Mouse (Mus musculus): ENCODE data around the gene Pcdh15. TPM values are rescaled to one million over a fixed set of nuclear protein-coding genes. Genes with fewer than 3 reads are reported as not detected.

The Pcdh15 gene
- total RNA-seq, 4 experiments from 2014 or later = 8.6 to 10.2 (median 9.6) TPM

GRCm38 (mm10) chr10:74307035-74307434, 1207.9 kb downstream of the Pcdh15 start:
- DNase-seq = no peak

DNA sequence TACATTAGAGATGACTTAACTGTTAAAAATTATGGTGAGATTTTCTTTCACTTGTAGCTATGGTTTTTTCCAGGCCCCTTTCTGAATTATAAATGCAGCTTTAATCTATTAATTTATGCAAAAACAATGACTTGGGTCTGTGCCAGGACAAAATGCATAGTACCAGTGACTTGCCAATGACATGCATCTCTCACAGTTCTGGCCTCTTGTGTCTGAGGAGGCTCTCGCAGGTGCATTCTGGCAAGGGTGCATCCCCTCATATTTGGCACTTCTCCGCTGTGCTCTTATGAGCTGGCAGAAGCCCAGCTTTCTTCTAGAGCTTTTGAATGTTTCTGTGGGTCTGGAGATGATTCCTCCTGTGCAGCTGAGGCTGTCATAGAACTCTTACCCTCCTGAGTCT, 1216.9 kb downstream of the Pcdh15 start:
- DNase-seq = no peak

- DNase-seq = no peak
These were observed 1236.3 kb downstream of the Pcdh15 start for GRCm38 (mm10) chr10:74335412-74335811.

GRCm38 (mm10) chr10:74339247-74340160, 1240.4 kb downstream of the Pcdh15 start:
- no peak for DNase-seq

GRCm38 (mm10) chr10:74359526-74359925, 1260.4 kb downstream of the Pcdh15 start:
- DNase-seq = no peak

GRCm38 (mm10) chr10:74378697-74379096, 1279.6 kb downstream of the Pcdh15 start:
- no peak for DNase-seq

DNA sequence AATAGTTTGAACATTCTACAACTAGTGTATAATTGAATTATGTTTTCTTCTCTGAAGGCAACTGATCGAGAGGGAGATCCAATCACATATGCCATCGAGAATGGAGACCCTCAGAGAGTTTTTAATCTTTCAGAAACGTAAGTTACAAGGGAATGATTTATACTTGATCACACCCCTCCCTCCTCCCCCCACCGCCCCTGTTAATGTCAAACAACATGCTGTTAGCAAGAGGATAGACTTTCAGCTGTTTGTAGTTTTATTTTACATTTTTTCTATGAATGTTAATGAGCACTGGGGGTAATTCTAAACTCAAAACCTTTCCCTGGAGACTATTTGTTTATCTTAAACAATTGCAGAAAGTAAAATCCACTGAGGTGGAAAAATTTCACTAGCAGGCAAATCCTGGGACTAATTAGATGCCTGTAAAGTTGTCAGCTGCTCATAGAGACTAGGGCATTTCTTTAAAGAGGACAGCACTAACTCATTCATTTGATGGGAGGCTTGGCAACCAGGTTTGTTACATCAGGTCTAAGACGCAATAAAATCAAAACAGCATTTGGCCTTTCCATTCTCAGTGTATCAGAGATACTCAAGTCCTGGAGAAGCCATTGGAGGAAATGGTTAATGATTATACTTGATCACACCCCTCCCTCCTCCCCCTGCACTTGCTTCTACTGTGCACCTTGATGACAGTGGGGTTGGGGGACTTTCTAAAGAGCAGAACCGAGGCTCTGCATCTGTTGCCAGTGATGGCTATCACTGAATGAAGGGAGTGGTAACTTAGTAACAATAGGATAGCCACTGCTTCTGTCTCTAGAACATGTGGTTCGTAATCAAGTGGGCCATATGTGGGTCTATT, 1280.4 kb downstream of the Pcdh15 start:
- no peak for DNase-seq

- no peak for DNase-seq
These were observed 1288.7 kb downstream of the Pcdh15 start for GRCm38 (mm10) chr10:74387538-74388499.

GRCm38 (mm10) chr10:74403111-74403510, 1304.0 kb downstream of the Pcdh15 start:
- DNase-seq = no peak

DNA sequence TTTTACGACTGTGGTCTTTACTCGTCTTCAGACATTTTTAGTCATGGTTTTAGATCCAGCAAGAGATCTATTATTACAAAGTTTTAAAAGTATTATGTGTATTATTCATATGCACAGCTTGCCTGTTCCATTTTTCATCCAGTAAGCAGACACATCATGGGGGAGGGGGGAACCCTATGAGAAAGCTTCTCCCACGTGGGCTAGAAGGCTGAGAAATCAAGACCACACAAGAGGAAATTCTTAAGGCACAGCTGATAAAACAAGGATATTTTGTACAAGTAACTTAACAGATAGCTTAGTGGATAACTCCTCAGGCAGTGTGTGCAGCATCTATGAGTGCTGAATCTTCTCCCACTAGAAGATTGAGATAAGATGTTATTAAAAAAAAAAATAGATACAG, 1314.9 kb downstream of the Pcdh15 start:
- DNase-seq = no peak

GRCm38 (mm10) chr10:74414945-74415344, 1315.8 kb downstream of the Pcdh15 start:
- DNase-seq = no peak

DNA sequence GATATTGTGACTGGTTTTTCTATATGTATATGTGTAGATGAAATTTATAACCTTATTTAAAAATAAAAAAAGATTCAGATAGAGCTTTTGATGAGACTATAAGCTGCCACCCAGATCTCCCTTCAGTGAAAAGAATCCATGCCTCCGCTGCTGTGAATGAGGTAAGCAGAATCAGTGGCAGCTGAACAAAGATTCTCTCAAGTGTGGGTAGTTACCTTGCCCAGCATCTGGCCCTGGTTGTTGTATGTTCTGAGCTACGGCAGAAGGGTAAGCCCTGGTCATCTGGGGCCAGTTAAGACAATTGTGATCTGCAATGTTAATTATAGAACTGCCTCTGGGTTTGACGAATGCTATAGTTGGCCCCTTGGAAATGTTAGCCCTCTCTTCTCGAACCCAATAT, 1316.2 kb downstream of the Pcdh15 start:
- DNase-seq = no peak

- DNase-seq = no peak
These were observed 1316.8 kb downstream of the Pcdh15 start for GRCm38 (mm10) chr10:74415949-74416348.

DNA sequence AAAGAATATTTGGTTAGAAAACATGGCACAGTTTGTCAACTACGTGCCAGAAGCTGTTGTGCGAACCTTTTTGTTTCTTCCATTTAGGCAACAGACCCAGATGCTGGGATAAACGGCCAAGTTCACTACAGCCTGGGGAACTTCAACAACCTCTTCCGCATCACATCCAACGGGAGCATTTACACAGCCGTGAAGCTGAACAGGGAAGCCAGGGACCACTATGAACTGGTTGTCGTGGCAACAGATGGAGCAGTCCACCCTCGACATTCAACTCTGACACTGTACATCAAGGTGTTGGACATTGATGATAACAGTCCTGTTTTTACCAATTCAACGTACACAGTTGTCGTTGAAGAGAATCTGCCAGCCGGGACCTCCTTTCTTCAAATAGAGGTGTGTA, 1350.9 kb downstream of the Pcdh15 start:
- no peak for DNase-seq

- DNase-seq = no peak
These were observed 1364.8 kb downstream of the Pcdh15 start for GRCm38 (mm10) chr10:74463972-74464371.

- no peak for DNase-seq
These were observed 1381.6 kb downstream of the Pcdh15 start for GRCm38 (mm10) chr10:74480779-74481178.

DNA sequence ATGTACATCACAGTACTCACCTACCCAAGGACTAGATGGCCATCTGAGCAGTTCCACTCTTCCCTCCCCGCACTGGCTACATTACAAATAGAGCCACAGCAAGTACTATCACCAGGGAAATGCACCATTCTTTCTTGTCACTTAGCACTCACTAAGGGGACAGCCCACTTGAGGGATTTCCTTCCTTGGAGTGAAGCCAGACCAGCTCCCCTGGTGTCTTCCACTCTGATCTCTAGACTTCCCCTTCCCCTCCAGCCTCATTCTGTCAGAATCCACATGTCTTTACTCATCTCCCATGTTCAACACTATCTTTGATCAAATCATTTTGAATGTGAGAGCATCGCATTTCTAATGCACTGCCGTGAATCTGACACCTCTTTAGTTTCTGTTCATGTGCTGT, 1413.2 kb downstream of the Pcdh15 start:
- no peak for DNase-seq

GRCm38 (mm10) chr10:74513743-74514142, 1414.6 kb downstream of the Pcdh15 start:
- DNase-seq = no peak

DNA sequence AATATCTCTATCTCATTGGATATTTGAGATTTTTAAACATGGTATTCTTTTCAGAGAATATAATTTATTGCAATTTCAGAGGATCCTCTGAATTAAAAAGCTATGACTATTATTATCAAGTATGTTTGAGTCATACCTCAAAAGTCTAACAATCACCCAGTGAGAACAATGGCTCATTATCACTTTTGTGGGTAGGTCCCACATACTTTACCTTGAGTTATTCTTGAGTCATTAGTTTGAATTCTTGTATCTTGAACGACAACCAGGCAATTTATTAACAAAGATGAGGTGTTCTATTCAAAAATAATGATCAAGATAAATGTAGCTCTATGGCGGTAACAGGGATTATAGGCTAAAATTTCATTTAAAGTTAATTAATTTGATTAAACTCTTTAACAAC, 1439.2 kb downstream of the Pcdh15 start:
- no peak for DNase-seq

DNA sequence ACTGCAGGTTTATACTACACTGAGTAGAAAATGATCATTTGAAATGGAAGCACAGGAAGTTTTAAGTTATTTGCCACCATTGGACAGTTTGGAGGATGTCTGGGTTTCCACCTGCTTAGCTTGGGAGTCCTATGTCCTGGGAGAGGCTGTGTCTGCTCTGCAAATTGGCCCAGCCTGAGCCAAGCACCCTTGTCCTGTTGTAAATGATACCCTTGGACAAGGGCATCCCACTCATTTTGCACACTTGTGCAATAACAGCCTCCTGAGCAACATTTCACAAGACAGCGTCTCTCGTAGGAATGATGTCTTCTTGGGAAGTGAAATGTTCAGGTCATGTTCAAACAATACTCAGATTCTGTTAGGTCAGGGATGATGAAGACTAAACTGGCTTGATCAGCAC, 1456.2 kb downstream of the Pcdh15 start:
- no peak for DNase-seq

DNA sequence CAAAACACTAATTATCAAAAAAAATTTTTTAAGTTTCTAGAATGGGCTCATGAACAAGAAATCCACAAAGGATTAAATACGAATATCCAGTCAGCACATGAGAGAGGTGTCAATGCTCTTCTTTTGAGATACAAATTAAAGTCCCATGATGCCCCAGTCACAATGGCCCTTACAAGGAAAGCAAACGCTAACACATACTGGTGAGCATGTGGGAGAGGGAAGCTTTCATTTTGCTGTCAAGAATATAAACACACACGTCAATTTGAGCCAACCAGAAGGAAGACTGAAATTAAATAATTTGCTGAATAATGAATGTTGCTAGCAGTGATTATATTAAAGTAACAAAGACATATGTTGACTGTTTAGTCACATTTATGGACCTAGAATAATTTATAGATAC, 1470.5 kb downstream of the Pcdh15 start:
- DNase-seq = no peak

- no peak for DNase-seq
These were observed 1480.8 kb downstream of the Pcdh15 start for GRCm38 (mm10) chr10:74579924-74580323.
